ENCODE assay signal across 9 mouse cellular contexts in genomic region chr2:125214592-125214991, GRCm38 (mm10). TPM values are rescaled to one million over a fixed set of nuclear protein-coding genes. Genes with fewer than 3 reads are reported as not detected.
DNase-seq lines count a peak whose midpoint lies in the region; ATAC-seq and TF ChIP-seq lines count a peak whose summit lies in the region.
"Had no signal": no experiment of that assay in that cellular context is flagged by ENCODE, and none has a peak within 500 bp of the region (broad histone marks: within the 10 kb centered on the region; RNA-seq: fewer than 3 reads in every experiment).

No protein-coding gene starts in this region.

- peak; percentile 73 for TF ChIP-seq CTCF in cerebellum, adult 2 months (IDR thresholded peaks at IDR 0.05; ENCODE audit: borderline replicate concordance, insufficient read depth, low read depth, low read length)
- TF ChIP-seq CTCF in midbrain, postnatal 0 days (IDR thresholded peaks at IDR 0.05), result peak; percentile 91
- peak; percentile 85 for TF ChIP-seq CTCF in stomach, postnatal 0 days (IDR thresholded peaks at IDR 0.05; ENCODE audit: low read depth)

- intact Hi-C loops in left cerebral cortex, postnatal 25 days (cut with DNase I), result loop anchor here (10.0 kb wide), 1 partner anchor 1120 kb away; no protein-coding TSS in a partner anchor

- TF ChIP-seq POLR2A in cerebellum, adult 2 months (IDR thresholded peaks at IDR 0.05; ENCODE audit: borderline replicate concordance, insufficient read depth, low read length), result no peak

- no peak overlapping the region for H3K4me2 ChIP-seq in intestine, embryonic 15.5 days (replicated peaks)
- no peak overlapping the region for H3K4me2 ChIP-seq in midbrain, postnatal 0 days (ENCODE audit: low read depth, low read length, poor library complexity, severe bottlenecking)
- H3K4me2 ChIP-seq in stomach, postnatal 0 days (replicated peaks; ENCODE audit: low read depth), result no peak overlapping the region
- H3K4me2 ChIP-seq: embryonic facial prominence, embryonic 15.5 days had no signal

- H3K4me1 ChIP-seq in cerebellum, adult 2 months (ENCODE audit: control insufficient read depth, insufficient read depth, low read length), result no peaks in the 10 kb centered on the region
- H3K4me1 ChIP-seq in intestine, embryonic 15.5 days (replicated peaks), result no peaks in the 10 kb centered on the region
- no peaks in the 10 kb centered on the region for H3K4me1 ChIP-seq in midbrain, postnatal 0 days (ENCODE audit: insufficient read depth, low read length)
- H3K4me1 ChIP-seq in stomach, postnatal 0 days (replicated peaks; ENCODE audit: control insufficient read depth, insufficient read depth), result no peaks in the 10 kb centered on the region; the same call in 1 of the 2 replicates

- H3K27me3 ChIP-seq in cerebellum, adult 2 months (ENCODE audit: control insufficient read depth, insufficient read depth, low read length), result no peaks in the 10 kb centered on the region; the same call in 1 of the 2 replicates
- no peaks in the 10 kb centered on the region for H3K27me3 ChIP-seq in intestine, embryonic 15.5 days (replicated peaks)
- H3K27me3 ChIP-seq in midbrain, postnatal 0 days (ENCODE audit: insufficient read depth, low read length), result no peaks in the 10 kb centered on the region
- no peaks in the 10 kb centered on the region for H3K27me3 ChIP-seq in stomach, postnatal 0 days (ENCODE audit: control insufficient read depth, insufficient read depth, low read length)
- H3K27me3 ChIP-seq: embryonic facial prominence, embryonic 15.5 days had no signal

- 3% methylated on average over 3 of the region's 3 CpGs for WGBS in cerebellum, adult 2 months
- 2% methylated on average over 3 of the region's 3 CpGs for WGBS in intestine, embryonic 15.5 days
- 0% methylated on average over 3 of the region's 3 CpGs for WGBS in midbrain, postnatal 0 days
- WGBS in stomach, postnatal 0 days, result 2% methylated on average over 3 of the region's 3 CpGs

- TF ChIP-seq EP300 in stomach, postnatal 0 days (optimal IDR thresholded peaks at IDR 0.05), result no peak

- H3K27ac ChIP-seq in cerebellum, adult 2 months (ENCODE audit: insufficient read depth, low read length), result no peak overlapping the region
- H3K27ac ChIP-seq in intestine, embryonic 15.5 days, result no peak overlapping the region
- no peak overlapping the region for H3K27ac ChIP-seq in midbrain, postnatal 0 days (ENCODE audit: low read depth, low read length)
- H3K27ac ChIP-seq in stomach, postnatal 0 days (replicated peaks), result no peak overlapping the region
- H3K27ac ChIP-seq: embryonic facial prominence, embryonic 15.5 days had no signal

- no peak overlapping the region for H3K4me3 ChIP-seq in cerebellum, adult 2 months (replicated peaks; ENCODE audit: insufficient read depth, low read depth, low read length)
- H3K4me3 ChIP-seq in intestine, embryonic 15.5 days (replicated peaks), result no peak overlapping the region
- no peak overlapping the region for H3K4me3 ChIP-seq in midbrain, postnatal 0 days (ENCODE audit: low read depth, low read length)
- no peak overlapping the region for H3K4me3 ChIP-seq in stomach, postnatal 0 days (ENCODE audit: low read depth, low read length)
- H3K4me3 ChIP-seq: embryonic facial prominence, embryonic 15.5 days had no signal

- peak; percentile 13 to 42 for DNase-seq in urinary bladder, adult 18-20 months (ENCODE audit: low spot score in 2 of 2)
- no peak for DNase-seq in urinary bladder, adult 2 months (ENCODE audit: low spot score)
- DNase-seq in cerebellum, adult 2 months, result peak; percentile 50 to 60
- DNase-seq in forelimb bud, embryonic 11.5 days (ENCODE audit: low read depth, low spot score), result peak; percentile 84
- peak; percentile 72 to 74 for DNase-seq in left cerebral cortex, postnatal 25 days (ENCODE audit: low spot score in 2 of 2)
- DNase-seq in midbrain, postnatal 0 days (ENCODE audit: low spot score), result peak; percentile 89
- peak; percentile 74 for DNase-seq in stomach, postnatal 0 days (ENCODE audit: low spot score)

- no peak overlapping the region for H3K9ac ChIP-seq in intestine, embryonic 15.5 days
- H3K9ac ChIP-seq in midbrain, postnatal 0 days (replicated peaks; ENCODE audit: low read length, poor library complexity, severe bottlenecking), result no peak overlapping the region
- H3K9ac ChIP-seq in stomach, postnatal 0 days (ENCODE audit: low read length), result no peak overlapping the region
- H3K9ac ChIP-seq: embryonic facial prominence, embryonic 15.5 days had no signal

- no peaks in the 10 kb centered on the region for H3K36me3 ChIP-seq in intestine, embryonic 15.5 days
- H3K36me3 ChIP-seq in midbrain, postnatal 0 days (ENCODE audit: insufficient read depth, low read length), result no peaks in the 10 kb centered on the region
- H3K36me3 ChIP-seq in stomach, postnatal 0 days (ENCODE audit: control insufficient read depth, insufficient read depth, low read length), result no peaks in the 10 kb centered on the region
- H3K36me3 ChIP-seq: embryonic facial prominence, embryonic 15.5 days had no signal

- H3K9me3 ChIP-seq in intestine, embryonic 15.5 days, result no peaks in the 10 kb centered on the region
- H3K9me3 ChIP-seq in midbrain, postnatal 0 days (ENCODE audit: low read length), result no peaks in the 10 kb centered on the region
- H3K9me3 ChIP-seq in stomach, postnatal 0 days (ENCODE audit: control insufficient read depth, low read length), result no peaks in the 10 kb centered on the region
- H3K9me3 ChIP-seq: embryonic facial prominence, embryonic 15.5 days had no signal

- ATAC-seq in intestine, embryonic 15.5 days, result peak; percentile 61; the same call in 1 of the 2 replicates
- peak; percentile 60 for ATAC-seq in midbrain, postnatal 0 days (ENCODE audit: low FRiP score)
- ATAC-seq in stomach, postnatal 0 days (ENCODE audit: low FRiP score, low TSS enrichment), result no peak

RNA-seq across cellular contexts. Expression of gene Dut, which starts 32.4 kb away (rescaled TPM):
- 17.9 and 22.2 TPM in 2 replicates for polyA plus RNA-seq in urinary bladder, adult 2 months (2012; rRNA removed)
- polyA plus RNA-seq in cerebellum, adult 2 months (2012; rRNA removed), result 42.6 and 44.8 TPM in 2 replicates
- polyA plus RNA-seq in intestine, embryonic 15.5 days (2015; fragmentation: Nextera tagmentation; extraction: Ambion mirVana), result 119 and 134 TPM in 2 replicates
- 10 to 100 TPM; 23.2 to 23.7 TPM for total RNA-seq in left cerebral cortex, postnatal 25 days (2021)
- 24.7 and 48.9 TPM in 2 replicates for total RNA-seq in midbrain, postnatal 0 days (2014; rRNA removed)
- polyA plus RNA-seq in midbrain, postnatal 0 days (2015; fragmentation: Nextera tagmentation; extraction: Ambion mirVana), result 85.6 and 88.2 TPM in 2 replicates
- 50.6 and 53.5 TPM in 2 replicates for polyA plus RNA-seq in stomach, postnatal 0 days (2015; fragmentation: Nextera tagmentation; extraction: Ambion mirVana)
